Mouse (Mus musculus): ENCODE measurements around the gene Ehd4. TPM values are rescaled to one million over a fixed set of nuclear protein-coding genes. Genes with fewer than 3 reads are reported as not detected.

Ehd4 gene
- polyA plus RNA-seq, 1 experiment, result 24.4 TPM

- TF ChIP-seq EP300 (IDR thresholded peaks at IDR 0.05; ENCODE audit: insufficient read depth, low read depth, low read length), result no peak
- TF ChIP-seq CTCF (IDR thresholded peaks at IDR 0.05; ENCODE audit: low read depth, low read length), result no peak
- TF ChIP-seq POLR2A (IDR thresholded peaks at IDR 0.05; ENCODE audit: insufficient read depth, low read length), result no peak
- H3K36me3 ChIP-seq (ENCODE audit: control insufficient read depth, insufficient read depth, low read length, poor library complexity, severe bottlenecking), result no peaks in the 10 kb centered on the region
These were observed 11.1 kb upstream of the Ehd4 start for GRCm38 (mm10) chr2:120165474-120165873.

GRCm38 (mm10) chr2:120159434-120159833, 5.0 kb upstream of the Ehd4 start:
- Histone ChIP-seq H3K27ac (ENCODE audit: insufficient read depth, low read length) (no peak overlapping the region), H3K9ac (ENCODE audit: low read depth, poor library complexity, severe bottlenecking) (no peak overlapping the region), H3K4me3 (ENCODE audit: low read depth, low read length) (no peak overlapping the region), H3K4me1 (ENCODE audit: control insufficient read depth, insufficient read depth, low read length) (no peaks in the 10 kb centered on the region), H3K27me3 (ENCODE audit: control insufficient read depth, insufficient read depth, low read length, poor library complexity, severe bottlenecking) (no peaks in the 10 kb centered on the region), H3K9me3 (replicated peaks; ENCODE audit: control insufficient read depth, insufficient read depth, low read length, poor library complexity, severe bottlenecking) (no peaks in the 10 kb centered on the region), H3K36me3 (ENCODE audit: control insufficient read depth, insufficient read depth, low read length, poor library complexity, severe bottlenecking) (no peaks in the 10 kb centered on the region)
- no peak for TF ChIP-seq EP300 (IDR thresholded peaks at IDR 0.05; ENCODE audit: insufficient read depth, low read depth, low read length)
- no peak for TF ChIP-seq POLR2A (IDR thresholded peaks at IDR 0.05; ENCODE audit: insufficient read depth, low read length)
- TF ChIP-seq CTCF (IDR thresholded peaks at IDR 0.05; ENCODE audit: low read depth, low read length), result no peak

More at GRCm38 (mm10) chr2:120165474-120165873, 11.1 kb upstream of the Ehd4 start:
- no peaks in the 10 kb centered on the region for H3K4me1 ChIP-seq (ENCODE audit: control insufficient read depth, insufficient read depth, low read length)
- no peak overlapping the region for H3K4me3 ChIP-seq (ENCODE audit: low read depth, low read length)
- H3K9me3 ChIP-seq (replicated peaks; ENCODE audit: control insufficient read depth, insufficient read depth, low read length, poor library complexity, severe bottlenecking), result no peaks in the 10 kb centered on the region
- H3K9ac ChIP-seq (ENCODE audit: low read depth, poor library complexity, severe bottlenecking), result no peak overlapping the region
- H3K27ac ChIP-seq (ENCODE audit: insufficient read depth, low read length), result no peak overlapping the region
- H3K27me3 ChIP-seq (ENCODE audit: control insufficient read depth, insufficient read depth, low read length, poor library complexity, severe bottlenecking), result no peaks in the 10 kb centered on the region

GRCm38 (mm10) chr2:120158846-120159245, 4.4 kb upstream of the Ehd4 start:
- no peak overlapping the region for H3K27ac ChIP-seq (ENCODE audit: insufficient read depth, low read length)
- TF ChIP-seq CTCF (IDR thresholded peaks at IDR 0.05; ENCODE audit: low read depth, low read length), result no peak
- TF ChIP-seq POLR2A (IDR thresholded peaks at IDR 0.05; ENCODE audit: insufficient read depth, low read length), result no peak
- no peak for TF ChIP-seq EP300 (IDR thresholded peaks at IDR 0.05; ENCODE audit: insufficient read depth, low read depth, low read length)
- H3K4me3 ChIP-seq (ENCODE audit: low read depth, low read length), result no peak overlapping the region
- no peaks in the 10 kb centered on the region for H3K36me3 ChIP-seq (ENCODE audit: control insufficient read depth, insufficient read depth, low read length, poor library complexity, severe bottlenecking)
- H3K9ac ChIP-seq (ENCODE audit: low read depth, poor library complexity, severe bottlenecking), result no peak overlapping the region
- no peaks in the 10 kb centered on the region for H3K27me3 ChIP-seq (ENCODE audit: control insufficient read depth, insufficient read depth, low read length, poor library complexity, severe bottlenecking)
- no peaks in the 10 kb centered on the region for H3K4me1 ChIP-seq (ENCODE audit: control insufficient read depth, insufficient read depth, low read length)
- no peaks in the 10 kb centered on the region for H3K9me3 ChIP-seq (replicated peaks; ENCODE audit: control insufficient read depth, insufficient read depth, low read length, poor library complexity, severe bottlenecking)

GRCm38 (mm10) chr2:120158016-120158415, 3.6 kb upstream of the Ehd4 start:
- Histone ChIP-seq H3K36me3 (ENCODE audit: control insufficient read depth, insufficient read depth, low read length, poor library complexity, severe bottlenecking) (no peaks in the 10 kb centered on the region), H3K9ac (ENCODE audit: low read depth, poor library complexity, severe bottlenecking) (no peak overlapping the region), H3K4me1 (ENCODE audit: control insufficient read depth, insufficient read depth, low read length) (no peaks in the 10 kb centered on the region), H3K27me3 (ENCODE audit: control insufficient read depth, insufficient read depth, low read length, poor library complexity, severe bottlenecking) (no peaks in the 10 kb centered on the region), H3K9me3 (replicated peaks; ENCODE audit: control insufficient read depth, insufficient read depth, low read length, poor library complexity, severe bottlenecking) (no peaks in the 10 kb centered on the region), H3K27ac (ENCODE audit: insufficient read depth, low read length) (no peak overlapping the region), H3K4me3 (ENCODE audit: low read depth, low read length) (no peak overlapping the region)
- TF ChIP-seq EP300 (IDR thresholded peaks at IDR 0.05; ENCODE audit: insufficient read depth, low read depth, low read length), result no peak
- peak; percentile 22 for TF ChIP-seq CTCF (IDR thresholded peaks at IDR 0.05; ENCODE audit: low read depth, low read length)

- no peak overlapping the region for H3K27ac ChIP-seq (ENCODE audit: insufficient read depth, low read length)
- H3K36me3 ChIP-seq (ENCODE audit: control insufficient read depth, insufficient read depth, low read length, poor library complexity, severe bottlenecking), result no peaks in the 10 kb centered on the region
These were observed 3.2 kb upstream of the Ehd4 start for GRCm38 (mm10) chr2:120157606-120158005.

GRCm38 (mm10) chr2:120153586-120154360, 633 bp downstream of the Ehd4 start:
- H3K27me3 ChIP-seq (ENCODE audit: control insufficient read depth, insufficient read depth, low read length, poor library complexity, severe bottlenecking), result no peaks in the 10 kb centered on the region
- no peaks in the 10 kb centered on the region for H3K9me3 ChIP-seq (replicated peaks; ENCODE audit: control insufficient read depth, insufficient read depth, low read length, poor library complexity, severe bottlenecking)
- H3K9ac ChIP-seq (ENCODE audit: low read depth, poor library complexity, severe bottlenecking), result peak overlapping the region; percentile 59
- H3K4me1 ChIP-seq (ENCODE audit: control insufficient read depth, insufficient read depth, low read length), result no peaks in the 10 kb centered on the region
- no peak overlapping the region for H3K27ac ChIP-seq (ENCODE audit: insufficient read depth, low read length)
- no peak for TF ChIP-seq EP300 (IDR thresholded peaks at IDR 0.05; ENCODE audit: insufficient read depth, low read depth, low read length)
- H3K4me3 ChIP-seq (ENCODE audit: low read depth, low read length), result peak overlapping the region; percentile 87
- no peaks in the 10 kb centered on the region for H3K36me3 ChIP-seq (ENCODE audit: control insufficient read depth, insufficient read depth, low read length, poor library complexity, severe bottlenecking)

More at GRCm38 (mm10) chr2:120157606-120158005, 3.2 kb upstream of the Ehd4 start:
- no peak overlapping the region for H3K4me3 ChIP-seq (ENCODE audit: low read depth, low read length)
- H3K9ac ChIP-seq (ENCODE audit: low read depth, poor library complexity, severe bottlenecking), result no peak overlapping the region
- H3K4me1 ChIP-seq (ENCODE audit: control insufficient read depth, insufficient read depth, low read length), result no peaks in the 10 kb centered on the region
- H3K27me3 ChIP-seq (ENCODE audit: control insufficient read depth, insufficient read depth, low read length, poor library complexity, severe bottlenecking), result no peaks in the 10 kb centered on the region
- H3K9me3 ChIP-seq (replicated peaks; ENCODE audit: control insufficient read depth, insufficient read depth, low read length, poor library complexity, severe bottlenecking), result no peaks in the 10 kb centered on the region
- TF ChIP-seq CTCF (IDR thresholded peaks at IDR 0.05; ENCODE audit: low read depth, low read length) (peak; percentile 15), EP300 (IDR thresholded peaks at IDR 0.05; ENCODE audit: insufficient read depth, low read depth, low read length) (no peak)

Measured in ES-Bruce4 (cell line).